Mouse (Mus musculus) MEL (cell line): Measurements from ENCODE around the gene Fgd1. TPM values are rescaled to one million over a fixed set of nuclear protein-coding genes. Genes with fewer than 3 reads are reported as not detected.

Experiments used
- DNase-seq: peaks from one replicate; pipeline ENCODE4 v3.0.0; 2011; ENCODE audit warnings: low read depth, low spot score
- H3K27ac ChIP-seq: 2 replicates; pipeline ENCODE4 v1.5.1; 2012; ENCODE audit warnings: low read depth, mild to moderate bottlenecking, control low read depth, low read length, moderate library complexity; ENCODE audit not compliant: control insufficient read depth
- H3K27me3 ChIP-seq, 2 experiments: fragments of 150-350 bp in 1 of 2; sonication (generic) in 1 of 2; 2 replicates each; pipeline ENCODE4 v1.6.1; 2012; ENCODE audit warnings: low read length in 2 of 2, mild to moderate bottlenecking in 2 of 2, improper control_type of control experiment in 1 of 2, moderate library complexity in 1 of 2; ENCODE audit not compliant: insufficient read depth in 2 of 2, control insufficient read depth in 1 of 2
- H3K36me3 ChIP-seq, 2 experiments: 2 replicates each; pipeline ENCODE4 v1.6.1; 2012 to 2014; ENCODE audit warnings: low read length in 2 of 2, improper control_type of control experiment in 1 of 2, inconsistent platforms in 1 of 2, mild to moderate bottlenecking in 1 of 2; ENCODE audit not compliant: insufficient read depth in 2 of 2, control insufficient read depth in 1 of 2
- H3K4me1 ChIP-seq, 2 experiments: fragments of 150-350 bp in 1 of 2; sonication (generic) in 1 of 2; 2 replicates each; pipeline ENCODE4 v1.6.1; 2012; ENCODE audit warnings: low read length in 2 of 2, improper control_type of control experiment in 1 of 2, mild to moderate bottlenecking in 1 of 2; ENCODE audit not compliant: insufficient read depth in 2 of 2, control insufficient read depth in 1 of 2
- H3K4me3 ChIP-seq, 2 experiments: fragments of 150-350 bp in 1 of 2; sonication (generic) in 1 of 2; 2 replicates each; pipeline ENCODE4 v1.5.1; 2012; ENCODE audit warnings: low read depth in 2 of 2, low read length in 2 of 2, mild to moderate bottlenecking in 2 of 2, moderate library complexity in 2 of 2, control low read depth in 1 of 2, improper control_type of control experiment in 1 of 2; ENCODE audit not compliant: control insufficient read depth in 1 of 2, insufficient read depth in 1 of 2
- H3K79me2 ChIP-seq: 2 replicates; pipeline ENCODE4 v1.6.1; 2012; ENCODE audit warnings: mild to moderate bottlenecking, low read length, moderate library complexity; ENCODE audit not compliant: control insufficient read depth, poor library complexity, insufficient read depth
- H3K9ac ChIP-seq: 2 replicates; pipeline ENCODE4 v1.6.1; 2012; ENCODE audit warnings: low read depth, mild to moderate bottlenecking, control low read depth, low read length, moderate library complexity; ENCODE audit not compliant: control insufficient read depth, poor library complexity, severe bottlenecking
- H3K9me3 ChIP-seq: fragments of 150-350 bp; sonication (generic); replicated peaks from 2 replicates; pipeline ENCODE4 v1.6.1; 2012; ENCODE audit warnings: mild to moderate bottlenecking, low read length, improper control_type of control experiment, moderate library complexity; ENCODE audit not compliant: insufficient read depth
- BHLHE40 ChIP-seq: IDR thresholded peaks from 2 replicates; pipeline ENCODE4 v1.6.1; 2012; ENCODE audit warnings: low read depth, mild to moderate bottlenecking, inconsistent platforms, low read length, improper control_type of control experiment, borderline replicate concordance
- GATA1 ChIP-seq: IDR thresholded peaks from 2 replicates; pipeline ENCODE4 v1.6.1; 2011; ENCODE audit warnings: low read depth, low read length, improper control_type of control experiment
- HCFC1 ChIP-seq: IDR thresholded peaks from 2 replicates; pipeline ENCODE4 v1.6.1; 2012; ENCODE audit warnings: low read depth, mild to moderate bottlenecking, inconsistent platforms, low read length, improper control_type of control experiment, moderate library complexity
- JUND ChIP-seq: IDR thresholded peaks from 2 replicates; pipeline ENCODE4 v1.6.1; 2011; ENCODE audit warnings: low read depth, mild to moderate bottlenecking, improper control_type of control experiment, low read length
- MAFK ChIP-seq: IDR thresholded peaks from 2 replicates; pipeline ENCODE4 v1.6.1; 2011; ENCODE audit warnings: low read depth, mild to moderate bottlenecking, low read length, improper control_type of control experiment, borderline replicate concordance
- NELFE ChIP-seq: IDR thresholded peaks from 2 replicates; pipeline ENCODE4 v1.6.1; 2011; ENCODE audit warnings: low read depth, low read length, improper control_type of control experiment
- NRF1 ChIP-seq: IDR thresholded peaks from 2 replicates; pipeline ENCODE4 v1.6.1; 2014; ENCODE audit warnings: low read depth, mild to moderate bottlenecking, inconsistent platforms, low read length, improper control_type of control experiment, moderate library complexity; ENCODE audit not compliant: poor library complexity, insufficient read depth, severe bottlenecking
- POLR2A ChIP-seq, 2 experiments: IDR thresholded peaks; 2 replicates each; pipeline ENCODE4 v1.6.1; 2011 to 2012; ENCODE audit warnings: low read length in 2 of 2, mild to moderate bottlenecking in 2 of 2, control low read depth in 1 of 2, improper control_type of control experiment in 1 of 2, low read depth in 1 of 2, moderate library complexity in 1 of 2; ENCODE audit not compliant: control insufficient read depth in 1 of 2, insufficient read depth in 1 of 2, poor library complexity in 1 of 2
- POLR2AphosphoS5 ChIP-seq: IDR thresholded peaks from 2 replicates; pipeline ENCODE4 v1.6.1; 2012; ENCODE audit warnings: low read depth, borderline replicate concordance, mild to moderate bottlenecking, inconsistent platforms, low read length, moderate library complexity, mixed read lengths
- RCOR1 ChIP-seq: IDR thresholded peaks from 2 replicates; pipeline ENCODE4 v1.6.1; 2012; ENCODE audit warnings: low read depth, mild to moderate bottlenecking, inconsistent platforms, low read length, improper control_type of control experiment
- SIN3A ChIP-seq: IDR thresholded peaks from 2 replicates; pipeline ENCODE4 v1.6.1; 2012; ENCODE audit warnings: low read length, improper control_type of control experiment, inconsistent platforms
- TBP ChIP-seq: IDR thresholded peaks from 2 replicates; pipeline ENCODE4 v1.8.0; 2011; ENCODE audit warnings: low read depth, low read length, improper control_type of control experiment
- UBTF ChIP-seq: IDR thresholded peaks from 2 replicates; pipeline ENCODE4 v1.6.1; 2012; ENCODE audit warnings: low read depth, mild to moderate bottlenecking, inconsistent platforms, low read length, improper control_type of control experiment, moderate library complexity, borderline replicate concordance; ENCODE audit not compliant: insufficient read depth
- USF1 ChIP-seq: IDR thresholded peaks from 2 replicates; pipeline ENCODE4 v1.6.1; 2014; ENCODE audit warnings: low read depth, mild to moderate bottlenecking, inconsistent platforms, low read length, improper control_type of control experiment, moderate library complexity
- USF2 ChIP-seq, 2 experiments: IDR thresholded peaks; 2 replicates each; pipeline ENCODE4 v1.6.1; 2011 to 2012; ENCODE audit warnings: improper control_type of control experiment in 2 of 2, low read length in 2 of 2, borderline replicate concordance in 1 of 2, inconsistent platforms in 1 of 2, low read depth in 1 of 2, mild to moderate bottlenecking in 1 of 2; ENCODE audit not compliant: insufficient read depth in 1 of 2
- ZKSCAN1 ChIP-seq: IDR thresholded peaks from 2 replicates; pipeline ENCODE4 v1.6.1; 2012; ENCODE audit warnings: low read depth, mild to moderate bottlenecking, inconsistent platforms, low read length, improper control_type of control experiment, moderate library complexity
- polyA plus RNA-seq, 2 experiments: library from polyadenylated mRNA; stranded (reverse) in 1 of 2; unstranded in 1 of 2; fragments of >175 nt in 1 of 2; fragments of >200 nt in 1 of 2; gene quantifications; 2 replicates each; pipeline versions ENCODE4 v1.2.1 to v1.2.4; 2012; ENCODE audit warnings: low replicate concordance in 2 of 2, low read depth in 1 of 2; ENCODE audit not compliant: insufficient read length in 2 of 2, insufficient read depth in 1 of 2, missing spikeins in 1 of 2
- total RNA-seq: library from RNA; depleted of rRNA; stranded (reverse); fragments of 300-350 nt; gene quantifications from 2 replicates; pipeline ENCODE4 v1.2.3, GENCODE M21; 2012; rRNA removed

Gene Fgd1
- 0.16 and 0.31 TPM in 2 replicates for total RNA-seq
- under 1 TPM in 1 of 2 experiments, not detected in 1; 0.06 TPM for polyA plus RNA-seq

- Histone ChIP-seq H3K36me3 (no peaks in the 10 kb centered on the region), H3K27me3 (no peaks in the 10 kb centered on the region)
- TF ChIP-seq RCOR1 (no peak), NELFE (no peak), POLR2AphosphoS5 (no peak), ZKSCAN1 (no peak), UBTF (no peak), BHLHE40 (no peak), JUND (no peak), TBP (no peak), GATA1 (no peak)
- TF ChIP-seq, all 39 proteins: peak for 0
- Histone ChIP-seq H3K4me3 (no peak within 1 kb of the TSS), H3K9ac (no peak within 1 kb of the TSS), H3K27ac (no peak within 1 kb of the TSS), H3K4me1 (no peaks in the 10 kb centered on the region), H3K9me3 (no peaks in the 10 kb centered on the region), H3K79me2 (no peaks in the 10 kb centered on the region)
- DNase-seq, result no peak
These were observed at the start of gene Fgd1 for GRCm38 (mm10) chrX:151045850-151046249. Gene Fgd1, plus strand, starts transcription at chrX:151046150.

GRCm38 (mm10) chrX:150996775-150997174 lies 49.2 kb upstream of the Fgd1 start:
- peaks cover 0 to 38% of the 10 kb centered on the region in 2 experiments; a peak in 2 of 4 replicates for H3K36me3 ChIP-seq
- TF ChIP-seq HCFC1 (no peak), RCOR1 (no peak), POLR2A (IDR thresholded peaks at IDR 0.05; ENCODE audit: control insufficient read depth in 1 of 2, insufficient read depth in 1 of 2, low read depth in 1 of 2, low read length in 2 of 2, poor library complexity in 1 of 2) (no peak), SIN3A (no peak), MAFK (no peak), USF1 (no peak), TBP (no peak), NRF1 (no peak), USF2 (IDR thresholded peaks at IDR 0.05; ENCODE audit: borderline replicate concordance in 1 of 2, insufficient read depth in 1 of 2, low read depth in 1 of 2, low read length in 2 of 2) (no peak), NELFE (no peak)
- H3K27ac ChIP-seq, result no peak overlapping the region
- no peak for DNase-seq
- no peaks in the 10 kb centered on the region for H3K4me1 ChIP-seq
- H3K79me2 ChIP-seq, result no peaks in the 10 kb centered on the region
- H3K9ac ChIP-seq, result no peak overlapping the region
- H3K4me3 ChIP-seq, result no peak overlapping the region
- no peaks in the 10 kb centered on the region for H3K9me3 ChIP-seq
- H3K27me3 ChIP-seq, result no peaks in the 10 kb centered on the region
